Mouse (Mus musculus) forebrain, embryonic 15.5 days (tissue): ENCODE data around the gene Hectd3. TPM values are rescaled to one million over a fixed set of nuclear protein-coding genes. Genes with fewer than 3 reads are reported as not detected.

Experiments used
- ATAC-seq: fragments of 200-750 bp; cut with Nextera tagmentation; replicated peaks from 2 replicates; pipeline ENCODE4 v1.8.0; 2017; ENCODE audit warnings: mild to moderate bottlenecking, moderate TSS enrichment, moderate library complexity
- H3K27ac ChIP-seq: fragments of 300-500 bp; sonication (generic); replicated peaks from 2 replicates; pipeline ENCODE4 v1.5.1; 2015; ENCODE audit warnings: mild to moderate bottlenecking, inconsistent platforms
- H3K27me3 ChIP-seq: fragments of 300-500 bp; sonication (generic); 2 replicates; pipeline ENCODE4 v1.6.1; 2015; ENCODE audit warnings: inconsistent platforms
- H3K36me3 ChIP-seq: fragments of 300-500 bp; sonication (generic); 2 replicates; pipeline ENCODE4 v1.6.1; 2015; ENCODE audit warnings: mild to moderate bottlenecking, inconsistent platforms
- H3K4me1 ChIP-seq: fragments of 300-500 bp; sonication (generic); 2 replicates; pipeline ENCODE4 v1.6.1; 2015; ENCODE audit warnings: inconsistent platforms
- H3K4me2 ChIP-seq: fragments of 300-500 bp; sonication (generic); replicated peaks from 2 replicates; pipeline ENCODE4 v1.6.1; 2015; ENCODE audit warnings: mild to moderate bottlenecking, inconsistent platforms
- H3K4me3 ChIP-seq: fragments of 300-500 bp; sonication (generic); 2 replicates; pipeline ENCODE4 v1.5.1; 2015; ENCODE audit warnings: mild to moderate bottlenecking, inconsistent platforms
- H3K9ac ChIP-seq: fragments of 300-500 bp; sonication (generic); replicated peaks from 2 replicates; pipeline ENCODE4 v1.6.1; 2015; ENCODE audit warnings: mild to moderate bottlenecking, inconsistent platforms
- H3K9me3 ChIP-seq: fragments of 300-500 bp; sonication (generic); 2 replicates; pipeline ENCODE4 v1.6.1; 2016; ENCODE audit warnings: inconsistent platforms
- WGBS: fragments of 180-500 bp; shearing (Covaris S2); methylation state at CpG from one replicate; pipeline ENCODE4 v1.1.7; 2015; ENCODE audit warnings: mixed read lengths; 5-methylcytosine and 5-hydroxymethylcytosine counted together
- polyA plus RNA-seq: library from polyadenylated mRNA; unstranded; fragments of >200 nt; fragmentation: Nextera tagmentation; extraction: Ambion mirVana; gene quantifications from 2 replicates; pipeline ENCODE4 v1.2.1, GENCODE M21; 2015

Hectd3 gene
- polyA plus RNA-seq, 1 experiment from 2014 or later = 25.5 TPM

GRCm38 (mm10) chr4:117019206-117020134, 24.4 kb downstream of the Hectd3 start, which contains the start of gene Eif2b3:
TSS of gene Eif2b3 (plus strand) at chr4:117019402.
- peak within 1 kb of the TSS; percentile 69 for H3K4me2 ChIP-seq

GRCm38 (mm10) chr4:117023469-117023868, 28.4 kb downstream of the Hectd3 start:
- H3K27me3 ChIP-seq = no peaks in the 10 kb centered on the region
- no peak for ATAC-seq
- H3K9me3 ChIP-seq = no peaks in the 10 kb centered on the region
- H3K27ac ChIP-seq = no peak overlapping the region
- no peak overlapping the region for H3K9ac ChIP-seq
- H3K4me1 ChIP-seq = peaks cover 16% of the 10 kb centered on the region
- H3K4me3 ChIP-seq = no peak overlapping the region
- H3K36me3 ChIP-seq = peaks cover 17% of the 10 kb centered on the region; the same call in 1 of the 2 replicates
- WGBS = 98% methylated on average over 4 of the region's 4 CpGs
- H3K4me2 ChIP-seq = no peak overlapping the region

More at GRCm38 (mm10) chr4:117019206-117020134, 24.4 kb downstream of the Hectd3 start, which contains the start of gene Eif2b3:
- H3K4me1 ChIP-seq = peaks cover 16% of the 10 kb centered on the region
- H3K9me3 ChIP-seq = no peaks in the 10 kb centered on the region
- under 1% methylated on average over 61 of the region's 61 CpGs for WGBS
- H3K27ac ChIP-seq = peak within 1 kb of the TSS; percentile 67
- peak; percentile 98 for ATAC-seq
- peaks cover 13% of the 10 kb centered on the region; the same call in 1 of the 2 replicates for H3K36me3 ChIP-seq
- no peaks in the 10 kb centered on the region for H3K27me3 ChIP-seq
- peak within 1 kb of the TSS; percentile 76 for H3K4me3 ChIP-seq
- H3K9ac ChIP-seq = peak within 1 kb of the TSS; percentile 86

- H3K27me3 ChIP-seq = no peaks in the 10 kb centered on the region
- H3K4me3 ChIP-seq = no peak overlapping the region
- peaks cover 11% of the 10 kb centered on the region for H3K36me3 ChIP-seq
- ATAC-seq = no peak
- H3K9ac ChIP-seq = no peak overlapping the region
- WGBS = 100% methylated on average over 1 of the region's 1 CpGs
- no peaks in the 10 kb centered on the region for H3K9me3 ChIP-seq
- H3K27ac ChIP-seq = no peak overlapping the region
- H3K4me2 ChIP-seq = no peak overlapping the region
- H3K4me1 ChIP-seq = no peaks in the 10 kb centered on the region
Measured at GRCm38 (mm10) chr4:117031105-117031504, 36.0 kb downstream of the Hectd3 start.

- Histone ChIP-seq H3K9me3 (no peaks in the 10 kb centered on the region), H3K36me3 (no peaks in the 10 kb centered on the region; the same call in 1 of the 2 replicates), H3K4me1 (peaks cover 34% of the 10 kb centered on the region), H3K27me3 (no peaks in the 10 kb centered on the region), H3K4me3 (no peak overlapping the region), H3K27ac (peak overlapping the region; percentile 90), H3K9ac (no peak overlapping the region), H3K4me2 (0 out of 2 replicates have a peak overlapping the region, but pooled peaks have one; percentile 2)
- peak; percentile 84 for ATAC-seq
- WGBS = 15% methylated on average over 9 of the region's 9 CpGs
Measured at GRCm38 (mm10) chr4:117039925-117040687, 45.0 kb downstream of the Hectd3 start.

- peak; percentile 33; the same call in 1 of the 2 replicates for ATAC-seq
- H3K4me2 ChIP-seq = peak overlapping the region; percentile 2; the same call in 1 of the 2 replicates
- no peak overlapping the region for H3K4me3 ChIP-seq
- H3K9ac ChIP-seq = no peak overlapping the region
- peaks cover 34% of the 10 kb centered on the region for H3K4me1 ChIP-seq
- H3K36me3 ChIP-seq = no peaks in the 10 kb centered on the region
- 46% methylated on average over 1 of the region's 1 CpGs for WGBS
- H3K27ac ChIP-seq = peak overlapping the region; percentile 90
- H3K27me3 ChIP-seq = no peaks in the 10 kb centered on the region
- H3K9me3 ChIP-seq = no peaks in the 10 kb centered on the region
Measured at GRCm38 (mm10) chr4:117040791-117041190, 45.7 kb downstream of the Hectd3 start.

- 28% methylated on average over 4 of the region's 4 CpGs for WGBS
- H3K4me1 ChIP-seq = peaks cover 34% of the 10 kb centered on the region
- peak; percentile 39 for ATAC-seq
- H3K9ac ChIP-seq = no peak overlapping the region
- H3K9me3 ChIP-seq = no peaks in the 10 kb centered on the region
- peak overlapping the region; percentile 90 for H3K27ac ChIP-seq
- H3K4me2 ChIP-seq = no peak overlapping the region
- H3K27me3 ChIP-seq = no peaks in the 10 kb centered on the region
- H3K36me3 ChIP-seq = no peaks in the 10 kb centered on the region
- no peak overlapping the region for H3K4me3 ChIP-seq
Measured at GRCm38 (mm10) chr4:117041283-117041721, 46.2 kb downstream of the Hectd3 start.

- WGBS = 69% methylated on average over 3 of the region's 3 CpGs
- no peak for ATAC-seq
- no peaks in the 10 kb centered on the region for H3K9me3 ChIP-seq
- H3K4me2 ChIP-seq = no peak overlapping the region
- no peaks in the 10 kb centered on the region for H3K36me3 ChIP-seq
- H3K27me3 ChIP-seq = no peaks in the 10 kb centered on the region
- H3K9ac ChIP-seq = no peak overlapping the region
- no peak overlapping the region for H3K27ac ChIP-seq
- no peak overlapping the region for H3K4me3 ChIP-seq
- H3K4me1 ChIP-seq = peaks cover 5% of the 10 kb centered on the region; the same call in 1 of the 2 replicates
Measured at GRCm38 (mm10) chr4:117048836-117049235, 53.7 kb downstream of the Hectd3 start.

GRCm38 (mm10) chr4:117049485-117049884, 54.4 kb downstream of the Hectd3 start:
- no peak overlapping the region for H3K27ac ChIP-seq
- H3K9me3 ChIP-seq = no peaks in the 10 kb centered on the region
- H3K27me3 ChIP-seq = no peaks in the 10 kb centered on the region
- no peak overlapping the region for H3K4me3 ChIP-seq
- H3K9ac ChIP-seq = no peak overlapping the region
- peaks cover 8% of the 10 kb centered on the region; the same call in 1 of the 2 replicates for H3K4me1 ChIP-seq
- ATAC-seq = no peak
- no peaks in the 10 kb centered on the region for H3K36me3 ChIP-seq
- WGBS = 100% methylated on average over 1 of the region's 1 CpGs
- H3K4me2 ChIP-seq = no peak overlapping the region

GRCm38 (mm10) chr4:117052626-117053025, 57.5 kb downstream of the Hectd3 start:
- Histone ChIP-seq H3K4me1 (peaks cover 8% of the 10 kb centered on the region; the same call in 1 of the 2 replicates), H3K4me3 (no peak overlapping the region), H3K4me2 (no peak overlapping the region), H3K27me3 (no peaks in the 10 kb centered on the region), H3K36me3 (no peaks in the 10 kb centered on the region), H3K9ac (no peak overlapping the region), H3K27ac (no peak overlapping the region), H3K9me3 (no peaks in the 10 kb centered on the region)
- 75% methylated on average over 4 of the region's 4 CpGs for WGBS
- ATAC-seq = no peak

GRCm38 (mm10) chr4:117053956-117054355, 58.8 kb downstream of the Hectd3 start:
- WGBS = 58% methylated on average over 4 of the region's 4 CpGs
- Histone ChIP-seq H3K4me2 (no peak overlapping the region), H3K4me1 (peaks cover 8% of the 10 kb centered on the region; the same call in 1 of the 2 replicates), H3K9ac (no peak overlapping the region), H3K36me3 (no peaks in the 10 kb centered on the region), H3K4me3 (no peak overlapping the region), H3K9me3 (no peaks in the 10 kb centered on the region), H3K27me3 (no peaks in the 10 kb centered on the region), H3K27ac (peak overlapping the region; percentile 38)
- ATAC-seq = peak; percentile 63
